Mouse (Mus musculus) lung, embryonic 15.5 days (tissue): ENCODE data around the gene Gm37419. TPM values are rescaled to one million over a fixed set of nuclear protein-coding genes. Genes with fewer than 3 reads are reported as not detected.
A peak's percentile ranks its signal among the peaks of the same experiment; 100 is the strongest.

Experiments used
- ATAC-seq: fragments of 200-750 bp; cut with Nextera tagmentation; 2 replicates; pipeline ENCODE4 v1.8.0; 2017; ENCODE audit warnings: moderate number of reproducible peaks, borderline replicate concordance; ENCODE audit not compliant: low FRiP score, low TSS enrichment; ENCODE audit errors: extremely low read depth
- H3K27ac ChIP-seq: fragments of 300-500 bp; sonication (generic); 2 replicates; pipeline ENCODE4 v1.5.1; 2015; ENCODE audit warnings: moderate library complexity, mild to moderate bottlenecking, inconsistent platforms
- H3K27me3 ChIP-seq: fragments of 300-500 bp; sonication (generic); 2 replicates; pipeline ENCODE4 v1.6.1; 2015; ENCODE audit warnings: inconsistent platforms
- H3K36me3 ChIP-seq: fragments of 300-500 bp; sonication (generic); 2 replicates; pipeline ENCODE4 v1.6.1; 2015; ENCODE audit warnings: inconsistent platforms
- H3K4me1 ChIP-seq: fragments of 300-500 bp; sonication (generic); 2 replicates; pipeline ENCODE4 v1.6.1; 2015; ENCODE audit warnings: inconsistent platforms
- H3K4me2 ChIP-seq: fragments of 300-500 bp; sonication (generic); 2 replicates; pipeline ENCODE4 v1.6.1; 2015; ENCODE audit warnings: inconsistent platforms, mild to moderate bottlenecking, moderate library complexity
- H3K4me3 ChIP-seq: fragments of 300-500 bp; sonication (generic); 2 replicates; pipeline ENCODE4 v1.5.1; 2015; ENCODE audit warnings: mild to moderate bottlenecking, inconsistent platforms
- H3K9ac ChIP-seq: fragments of 300-500 bp; sonication (generic); 2 replicates; pipeline ENCODE4 v1.6.1; 2015; ENCODE audit warnings: inconsistent platforms
- H3K9me3 ChIP-seq: fragments of 300-500 bp; sonication (generic); 2 replicates; pipeline ENCODE4 v1.6.1; 2016; ENCODE audit warnings: inconsistent platforms
- WGBS: fragments of 180-500 bp; shearing (Covaris S2); methylation state at CpG from one replicate; pipeline ENCODE4 v1.1.7; 2015; 5-methylcytosine and 5-hydroxymethylcytosine counted together
- polyA plus RNA-seq: library from polyadenylated mRNA; unstranded; fragments of >200 nt; fragmentation: Nextera tagmentation; extraction: Ambion mirVana; gene quantifications from 2 replicates; pipeline ENCODE4 v1.2.1, GENCODE M21; 2015

Gm37419 gene
- not detected in 2 replicates for polyA plus RNA-seq

DNA sequence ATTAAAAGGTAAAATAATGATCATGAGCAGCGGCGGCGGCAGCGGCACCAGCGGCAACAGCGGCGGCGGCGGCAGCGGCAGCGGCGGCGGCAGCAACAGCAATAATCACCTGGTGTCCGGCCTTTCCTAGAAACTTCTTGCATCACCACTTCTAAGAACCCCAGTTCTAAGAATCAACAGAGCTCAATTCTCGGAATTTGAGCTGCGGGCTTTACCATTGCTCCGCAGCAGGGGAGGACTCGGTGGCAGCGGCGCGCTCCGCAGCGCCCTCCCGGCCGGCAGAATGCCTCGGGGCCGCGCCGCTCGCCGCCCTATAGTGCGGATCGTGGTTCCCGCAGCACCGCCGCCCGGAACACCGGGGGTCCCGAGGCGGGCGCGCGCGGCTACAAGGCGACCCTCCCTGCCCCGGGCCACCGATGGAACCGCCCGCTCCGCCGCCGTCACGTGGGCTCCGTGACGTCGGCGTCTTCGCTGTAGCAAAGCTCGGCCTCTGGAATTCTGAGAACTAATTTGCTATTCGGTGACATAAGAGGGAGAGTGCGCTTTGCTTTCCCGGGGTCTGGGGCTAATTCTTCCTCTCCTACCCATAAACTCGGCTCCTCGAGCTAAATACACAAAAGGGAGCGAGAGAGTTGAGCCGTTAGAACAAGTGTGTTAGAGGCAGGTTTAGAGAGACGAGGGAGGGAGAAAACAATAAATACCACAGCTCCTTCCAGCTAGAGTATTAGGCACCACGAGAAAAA, at the start of gene Gm37419, which contains the start of gene Bcl6:
TSS of gene Gm37419 (plus strand) at position 17 of the 743 bp plus-strand sequence.
TSS of gene Bcl6 (minus strand) at position 387 of the 743 bp plus-strand sequence.
- Histone ChIP-seq H3K4me2 (peak within 1 kb of the TSS; percentile 96), H3K27ac (peak within 1 kb of the TSS; percentile 99), H3K4me1 (peaks cover 35% of the 10 kb centered on the region), H3K9ac (peak within 1 kb of the TSS; percentile 79), H3K4me3 (peak within 1 kb of the TSS; percentile 79), H3K27me3 (no peaks in the 10 kb centered on the region), H3K9me3 (no peaks in the 10 kb centered on the region), H3K36me3 (no peaks in the 10 kb centered on the region)
- peak; percentile 78 for ATAC-seq
- WGBS: under 1% methylated on average over 62 of the region's 68 CpGs

GRCm38 (mm10) chr16:23944801-23945200, 43.5 kb upstream of the Gm37419 start:
- no peak overlapping the region for H3K9ac ChIP-seq
- H3K4me2 ChIP-seq: no peak overlapping the region
- no peaks in the 10 kb centered on the region for H3K9me3 ChIP-seq
- no peak for ATAC-seq
- no peak overlapping the region for H3K27ac ChIP-seq
- no peaks in the 10 kb centered on the region for H3K27me3 ChIP-seq
- H3K36me3 ChIP-seq: no peaks in the 10 kb centered on the region
- no peaks in the 10 kb centered on the region for H3K4me1 ChIP-seq
- H3K4me3 ChIP-seq: no peak overlapping the region
- 10% methylated on average over 3 of the region's 3 CpGs for WGBS

DNA sequence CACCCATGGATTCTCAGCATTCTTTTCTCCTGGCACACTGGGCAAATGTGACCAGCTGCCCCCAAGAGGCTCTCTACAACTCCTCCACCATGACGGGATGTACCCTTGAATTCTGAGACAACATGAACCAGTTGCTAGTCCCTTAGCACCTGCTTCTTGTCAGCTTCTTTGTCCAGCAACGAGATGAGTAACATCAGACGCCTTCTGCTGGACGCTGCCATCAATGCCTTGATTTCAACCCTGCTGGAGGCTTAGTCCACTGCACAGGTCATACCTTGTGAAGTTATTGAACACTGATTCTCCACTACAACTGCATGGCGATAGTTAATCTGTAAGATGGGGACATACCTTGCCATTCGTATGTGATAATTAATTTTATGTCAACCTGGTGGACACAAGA, 40.6 kb upstream of the Gm37419 start:
- no peak for ATAC-seq
- H3K4me1 ChIP-seq: no peaks in the 10 kb centered on the region
- no peaks in the 10 kb centered on the region for H3K9me3 ChIP-seq
- no peak overlapping the region for H3K4me3 ChIP-seq
- no peaks in the 10 kb centered on the region for H3K36me3 ChIP-seq
- H3K9ac ChIP-seq: no peak overlapping the region
- no peak overlapping the region for H3K27ac ChIP-seq
- WGBS: 81% methylated on average over 6 of the region's 6 CpGs
- H3K4me2 ChIP-seq: no peak overlapping the region
- H3K27me3 ChIP-seq: no peaks in the 10 kb centered on the region

DNA sequence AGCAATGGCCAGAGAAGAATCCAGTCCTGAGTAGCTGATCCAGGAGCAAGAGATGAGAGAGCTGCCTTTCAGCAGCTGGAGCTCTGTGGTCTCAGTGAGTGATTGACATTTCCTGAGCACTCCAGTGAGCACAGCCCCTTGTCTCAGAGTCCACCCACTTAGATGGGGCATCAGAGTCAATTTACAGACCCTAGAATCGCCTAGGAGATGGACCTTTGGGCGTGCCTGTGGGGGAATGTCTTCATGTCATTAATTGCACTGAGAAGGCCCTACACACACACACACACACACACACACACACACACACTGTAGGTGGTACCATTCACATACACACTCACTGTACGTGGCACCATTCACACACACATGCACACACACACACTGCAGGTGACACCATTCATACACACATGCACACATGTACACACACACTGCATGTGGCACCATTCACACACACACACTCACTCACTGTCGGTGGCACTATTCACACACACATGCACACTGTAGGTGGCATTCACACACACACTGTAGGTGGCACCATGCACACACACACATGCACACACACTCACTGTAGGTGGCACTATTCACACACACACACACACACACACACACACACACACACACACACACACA, 36.1 kb upstream of the Gm37419 start:
- Histone ChIP-seq H3K9me3 (no peaks in the 10 kb centered on the region), H3K4me2 (no peak overlapping the region), H3K9ac (no peak overlapping the region), H3K4me3 (no peak overlapping the region), H3K27ac (no peak overlapping the region), H3K4me1 (no peaks in the 10 kb centered on the region), H3K27me3 (no peaks in the 10 kb centered on the region), H3K36me3 (no peaks in the 10 kb centered on the region)
- no peak for ATAC-seq
- 73% methylated on average over 4 of the region's 4 CpGs for WGBS

DNA sequence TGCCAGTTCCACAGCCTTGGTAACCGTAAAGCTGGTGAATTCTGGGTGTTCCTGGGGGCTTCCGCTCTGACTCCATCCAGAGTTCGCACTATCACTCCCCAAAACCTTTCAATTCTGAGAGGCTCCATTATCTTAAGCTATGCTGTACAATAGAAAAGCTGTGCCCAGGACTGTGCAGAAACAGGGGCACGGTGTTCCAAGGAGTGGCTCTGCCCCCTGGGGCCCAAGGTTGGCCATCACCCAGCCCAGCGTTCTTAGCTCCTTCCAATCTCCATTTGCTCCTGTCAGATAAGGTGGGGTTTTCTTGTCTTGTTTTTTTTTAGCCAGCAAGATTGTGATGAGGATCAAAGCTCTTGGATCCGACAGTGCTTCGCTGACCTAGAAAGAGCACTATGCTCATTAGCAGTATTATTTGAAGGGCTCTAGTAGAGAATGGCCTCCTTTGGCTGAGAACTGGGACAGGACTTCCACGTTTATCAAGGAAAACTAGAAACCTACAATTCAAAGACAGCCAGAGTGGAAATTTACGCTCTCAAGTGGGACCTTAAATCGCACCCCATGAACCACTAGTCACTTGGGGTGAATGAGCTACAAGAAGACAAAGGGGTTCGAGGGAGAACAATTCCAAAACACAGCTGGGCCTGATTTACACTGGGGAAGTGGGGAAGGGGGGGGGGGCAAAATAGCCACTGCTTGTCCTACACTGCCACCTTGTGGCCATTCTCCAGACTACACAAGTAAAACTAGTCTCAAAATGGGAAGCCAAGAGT, 34.9 kb upstream of the Gm37419 start:
- no peak overlapping the region for H3K9ac ChIP-seq
- H3K27ac ChIP-seq: no peak overlapping the region
- 49% methylated on average over 11 of the region's 11 CpGs for WGBS
- ATAC-seq: no peak
- H3K4me3 ChIP-seq: no peak overlapping the region
- no peak overlapping the region for H3K4me2 ChIP-seq
- no peaks in the 10 kb centered on the region for H3K9me3 ChIP-seq
- no peaks in the 10 kb centered on the region for H3K27me3 ChIP-seq
- no peaks in the 10 kb centered on the region for H3K4me1 ChIP-seq
- H3K36me3 ChIP-seq: no peaks in the 10 kb centered on the region

DNA sequence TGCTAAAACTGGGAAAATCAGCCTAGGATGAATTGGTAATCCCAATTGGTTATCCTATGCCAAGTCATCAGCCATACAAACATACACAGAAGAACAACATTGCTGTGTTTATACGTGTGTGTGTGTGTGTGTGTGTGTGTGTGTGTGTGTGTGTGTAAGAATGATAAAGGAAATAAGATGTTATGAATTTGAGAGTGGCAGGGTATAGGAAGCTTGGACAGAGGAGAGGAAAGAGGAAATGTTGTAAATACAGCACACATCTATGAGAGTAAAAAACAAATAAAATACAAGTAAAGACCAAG, 34.4 kb upstream of the Gm37419 start:
- no peaks in the 10 kb centered on the region for H3K36me3 ChIP-seq
- no peak overlapping the region for H3K27ac ChIP-seq
- H3K27me3 ChIP-seq: no peaks in the 10 kb centered on the region
- no peak overlapping the region for H3K4me2 ChIP-seq
- ATAC-seq: no peak
- H3K4me1 ChIP-seq: no peaks in the 10 kb centered on the region
- 5% methylated on average over 1 of the region's 1 CpGs for WGBS
- H3K4me3 ChIP-seq: no peak overlapping the region
- H3K9ac ChIP-seq: no peak overlapping the region
- no peaks in the 10 kb centered on the region for H3K9me3 ChIP-seq

DNA sequence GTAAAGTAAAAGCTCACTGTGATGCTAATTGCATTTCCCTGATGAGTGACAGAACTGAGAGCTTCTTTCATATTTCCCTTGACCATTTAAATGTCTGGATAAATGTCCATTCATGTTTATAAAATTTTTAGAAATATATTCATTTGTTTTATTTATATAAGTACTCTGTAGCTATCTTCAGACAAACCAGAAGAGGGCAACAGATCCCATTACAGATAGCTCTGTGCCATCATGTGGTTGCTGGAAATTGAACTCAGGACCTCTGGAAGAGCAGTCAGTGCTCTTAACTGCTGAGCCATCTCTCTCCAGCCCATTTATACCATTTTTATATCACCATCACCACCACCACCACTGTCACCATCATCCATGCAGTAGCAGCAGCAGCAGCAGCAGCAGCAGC, 29.3 kb upstream of the Gm37419 start:
- no peaks in the 10 kb centered on the region for H3K27me3 ChIP-seq
- no peaks in the 10 kb centered on the region for H3K9me3 ChIP-seq
- H3K27ac ChIP-seq: no peak overlapping the region
- no peak for ATAC-seq
- no peak overlapping the region for H3K4me3 ChIP-seq
- no peak overlapping the region for H3K9ac ChIP-seq
- no peak overlapping the region for H3K4me2 ChIP-seq
- H3K4me1 ChIP-seq: no peaks in the 10 kb centered on the region
- H3K36me3 ChIP-seq: no peaks in the 10 kb centered on the region

DNA sequence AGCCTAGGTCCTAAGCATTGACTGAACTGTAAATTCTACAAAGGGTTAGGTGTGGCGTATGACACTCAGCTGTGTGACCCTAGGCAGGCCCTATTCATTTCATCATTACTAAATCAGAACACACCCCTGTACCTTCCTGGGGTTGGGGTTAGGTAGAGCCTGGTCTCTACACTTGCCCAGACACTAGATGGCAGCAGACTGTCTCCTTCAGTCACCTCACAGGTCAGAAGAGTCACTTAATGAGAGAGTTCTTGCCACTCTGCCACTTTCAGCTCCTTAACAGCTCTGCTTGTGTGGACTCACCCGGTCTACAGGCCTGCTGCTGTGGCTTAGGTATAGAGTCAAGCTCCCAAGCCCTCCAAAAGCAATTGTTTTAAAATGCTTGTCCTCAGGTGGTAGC, 25.9 kb upstream of the Gm37419 start:
- 69% methylated on average over 2 of the region's 2 CpGs for WGBS
- H3K4me1 ChIP-seq: no peaks in the 10 kb centered on the region
- no peak for ATAC-seq
- no peaks in the 10 kb centered on the region for H3K9me3 ChIP-seq
- H3K27ac ChIP-seq: no peak overlapping the region
- no peak overlapping the region for H3K4me2 ChIP-seq
- H3K4me3 ChIP-seq: no peak overlapping the region
- H3K36me3 ChIP-seq: peaks cover 8% of the 10 kb centered on the region; the same call in 1 of the 2 replicates
- no peak overlapping the region for H3K9ac ChIP-seq
- H3K27me3 ChIP-seq: no peaks in the 10 kb centered on the region

- peaks cover 22% of the 10 kb centered on the region for H3K36me3 ChIP-seq
- no peaks in the 10 kb centered on the region for H3K9me3 ChIP-seq
- no peak overlapping the region for H3K27ac ChIP-seq
- H3K27me3 ChIP-seq: no peaks in the 10 kb centered on the region
- H3K4me2 ChIP-seq: no peak overlapping the region
- no peak overlapping the region for H3K9ac ChIP-seq
- ATAC-seq: no peak
- H3K4me1 ChIP-seq: no peaks in the 10 kb centered on the region
- WGBS: 66% methylated on average over 22 of the region's 22 CpGs
- no peak overlapping the region for H3K4me3 ChIP-seq
Measured at GRCm38 (mm10) chr16:23963896-23964668, 24.2 kb upstream of the Gm37419 start.

- H3K27ac ChIP-seq: no peak overlapping the region
- no peak overlapping the region for H3K4me2 ChIP-seq
- no peaks in the 10 kb centered on the region for H3K9me3 ChIP-seq
- no peaks in the 10 kb centered on the region for H3K27me3 ChIP-seq
- 75% methylated on average over 14 of the region's 14 CpGs for WGBS
- H3K9ac ChIP-seq: no peak overlapping the region
- ATAC-seq: no peak
- peaks cover 22% of the 10 kb centered on the region for H3K36me3 ChIP-seq
- no peak overlapping the region for H3K4me3 ChIP-seq
- H3K4me1 ChIP-seq: no peaks in the 10 kb centered on the region
Measured at GRCm38 (mm10) chr16:23964706-23965367, 23.4 kb upstream of the Gm37419 start.

DNA sequence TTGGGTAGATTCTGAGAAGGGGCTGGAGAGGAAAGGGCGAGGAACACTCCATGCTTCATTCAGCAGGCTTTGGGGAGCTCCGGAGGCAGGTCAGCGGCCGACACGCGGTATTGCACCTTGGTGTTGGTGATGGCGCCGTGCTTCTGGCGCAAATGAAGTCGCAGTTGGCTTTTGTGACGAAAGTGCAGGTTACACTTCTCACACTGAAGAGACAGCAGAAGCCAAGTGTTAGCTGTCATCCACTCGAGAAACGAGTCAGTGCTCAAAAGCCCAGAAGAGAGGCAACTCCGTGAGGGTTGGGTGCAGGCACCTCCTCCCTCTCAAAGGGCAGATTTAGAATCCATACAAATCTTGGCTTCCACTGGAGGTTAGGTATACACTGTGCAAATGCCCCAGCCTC, 22.2 kb upstream of the Gm37419 start:
- no peak overlapping the region for H3K9ac ChIP-seq
- peaks cover 25% of the 10 kb centered on the region for H3K36me3 ChIP-seq
- ATAC-seq: no peak
- WGBS: 84% methylated on average over 14 of the region's 14 CpGs
- H3K4me1 ChIP-seq: no peaks in the 10 kb centered on the region
- no peak overlapping the region for H3K4me3 ChIP-seq
- H3K4me2 ChIP-seq: no peak overlapping the region
- no peaks in the 10 kb centered on the region for H3K9me3 ChIP-seq
- H3K27ac ChIP-seq: no peak overlapping the region
- no peaks in the 10 kb centered on the region for H3K27me3 ChIP-seq
